Mouse (Mus musculus): ENCODE results near the gene Prkn.

Gene Prkn

DNA sequence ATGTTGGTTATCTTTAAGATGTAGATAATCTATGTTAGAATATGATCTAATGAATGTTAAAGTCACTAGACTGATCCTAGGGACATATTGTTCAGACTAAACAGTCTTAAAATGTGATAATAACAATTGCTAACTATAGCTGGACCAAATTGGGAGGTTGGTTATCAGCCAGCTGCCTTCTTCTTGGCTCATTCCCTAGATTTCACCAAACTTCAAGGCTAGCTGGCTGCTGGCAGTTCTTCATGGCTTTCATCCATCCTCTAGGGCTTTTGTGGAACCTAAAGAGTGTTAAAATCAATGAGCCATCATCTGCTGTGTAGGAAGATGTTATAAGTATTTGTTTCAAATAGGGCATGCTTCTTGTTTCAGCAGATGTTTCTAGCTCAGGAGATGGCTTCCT, 431.7 kb downstream of the Prkn start:
- peak; percentile 42 for DNase-seq (ENCODE audit: low spot score)

- no peak for DNase-seq (ENCODE audit: low spot score)
Measured at GRCm38 (mm10) chr17:11284246-11284645, 444.1 kb downstream of the Prkn start.

- no peak for DNase-seq (ENCODE audit: low spot score)
Measured at GRCm38 (mm10) chr17:11290183-11290582, 450.0 kb downstream of the Prkn start.

GRCm38 (mm10) chr17:11303116-11303515, 462.9 kb downstream of the Prkn start:
- no peak for DNase-seq (ENCODE audit: low spot score)

DNA sequence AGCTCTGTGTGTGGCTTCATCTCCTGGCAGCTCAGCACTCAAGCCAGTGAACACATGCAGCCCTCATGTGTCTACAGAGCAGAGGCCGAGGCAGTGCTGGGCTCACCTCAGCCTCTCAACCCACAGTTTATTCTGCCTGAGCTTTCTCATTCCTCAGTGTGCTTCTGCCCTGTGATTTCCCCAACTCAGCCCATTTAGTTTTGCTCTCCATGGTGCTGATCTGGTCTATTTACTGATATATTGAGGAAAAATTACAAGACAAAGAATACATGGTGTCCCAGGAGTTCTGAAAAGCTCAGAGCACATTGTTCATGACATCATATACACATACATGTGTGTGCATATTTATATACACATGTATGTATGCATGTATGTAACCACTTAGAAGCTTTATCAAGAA, 469.7 kb downstream of the Prkn start:
- DNase-seq (ENCODE audit: low spot score) = no peak

- no peak for DNase-seq (ENCODE audit: low spot score)
Measured at GRCm38 (mm10) chr17:11314163-11314562, 474.0 kb downstream of the Prkn start.

DNA sequence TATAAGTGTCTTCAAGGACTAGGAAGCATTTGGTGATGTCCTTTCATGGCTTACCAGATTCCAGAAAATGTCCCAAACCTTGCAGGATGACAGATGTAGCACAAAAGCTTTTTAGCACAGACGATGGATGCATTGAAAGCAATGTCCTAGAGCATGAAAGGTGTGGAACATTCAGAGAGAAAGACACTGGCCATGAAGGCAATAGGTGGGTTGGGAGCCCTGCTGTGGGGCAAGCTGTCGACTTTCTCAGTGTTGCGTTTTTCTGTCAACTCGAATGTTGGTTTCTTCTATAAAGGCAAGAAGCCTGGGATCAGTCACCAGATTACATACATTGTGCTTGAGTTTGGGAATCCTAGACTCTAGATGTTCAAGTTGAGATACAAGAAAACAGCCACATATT, 475.5 kb downstream of the Prkn start:
- DNase-seq (ENCODE audit: low spot score) = no peak

DNA sequence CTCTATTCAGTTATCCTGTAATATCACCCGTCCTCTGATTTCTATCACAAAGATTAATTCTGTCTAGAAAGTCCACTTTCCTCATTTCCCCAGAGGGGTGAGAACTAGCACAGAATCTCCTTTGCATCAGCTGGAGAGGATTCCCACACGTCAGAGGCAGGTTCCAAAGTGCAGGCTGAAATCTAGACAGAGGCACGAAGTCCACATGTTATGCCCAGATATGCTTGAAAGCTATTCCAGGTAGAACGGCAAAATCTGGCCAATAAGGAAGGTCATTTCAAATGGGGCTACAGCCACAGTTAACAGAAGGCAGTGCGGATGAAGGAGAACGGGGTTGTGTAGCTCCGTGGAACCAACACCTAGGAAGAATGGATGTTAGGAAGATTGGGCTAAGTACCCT, 478.8 kb downstream of the Prkn start:
- DNase-seq (ENCODE audit: low spot score) = no peak

DNA sequence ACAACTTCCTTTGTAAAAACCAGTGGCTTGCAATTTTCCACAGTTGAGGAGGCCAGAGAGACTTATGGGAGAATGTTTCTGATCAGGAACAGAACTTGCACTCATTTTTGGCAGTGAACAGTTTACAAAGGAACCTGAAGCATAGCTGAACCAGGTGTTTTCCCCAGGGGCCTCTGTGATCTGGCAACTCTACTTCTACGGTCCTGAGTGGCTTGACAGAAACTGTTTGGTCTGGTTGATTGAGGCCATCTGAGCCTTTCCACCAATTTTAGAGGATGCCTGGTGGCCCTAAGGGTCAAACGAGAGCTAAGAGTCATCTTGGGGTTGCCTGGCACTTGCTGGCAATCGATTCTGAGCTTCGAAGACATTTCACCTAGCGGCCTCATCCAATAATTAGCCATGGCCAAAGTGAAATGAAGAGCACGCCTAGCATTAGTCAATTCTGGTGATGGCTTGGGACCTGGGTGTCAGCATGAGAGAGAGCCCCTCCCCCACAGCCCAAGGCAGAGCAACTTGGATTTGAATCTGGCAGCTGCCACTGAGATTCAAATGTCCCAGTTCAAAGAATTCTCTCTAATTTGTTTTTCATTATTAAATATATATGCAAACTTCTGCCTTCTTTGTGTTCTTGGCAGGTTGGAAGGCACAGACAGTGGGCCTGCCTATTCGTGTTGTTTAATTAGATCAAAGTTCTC, 479.6 kb downstream of the Prkn start:
- DNase-seq (ENCODE audit: low spot score) = no peak

GRCm38 (mm10) chr17:11332081-11332480, 491.9 kb downstream of the Prkn start:
- no peak for DNase-seq (ENCODE audit: low spot score)

GRCm38 (mm10) chr17:11333741-11334140, 493.6 kb downstream of the Prkn start:
- DNase-seq (ENCODE audit: low spot score) = no peak

- no peak for DNase-seq (ENCODE audit: low spot score)
Measured at GRCm38 (mm10) chr17:11336156-11336555, 496.0 kb downstream of the Prkn start.

DNA sequence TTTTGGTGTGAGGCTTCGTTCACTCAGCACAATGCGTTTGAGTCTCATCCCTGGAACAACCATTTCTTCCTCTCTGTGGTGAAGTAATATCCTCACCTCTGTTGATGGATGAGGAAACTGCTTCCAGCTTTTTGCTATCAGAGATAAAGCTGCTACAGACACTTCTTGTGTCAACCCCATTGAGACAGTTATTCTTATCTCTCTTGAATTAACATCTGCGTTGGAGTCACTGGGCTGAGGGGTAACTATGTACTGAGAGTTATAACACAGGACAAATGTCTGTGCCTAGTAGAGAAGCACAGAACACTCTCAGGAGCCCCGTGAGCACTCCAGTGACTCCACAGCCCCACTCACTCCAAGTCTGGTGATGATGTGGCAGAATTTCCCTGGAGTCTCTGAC, 500.2 kb downstream of the Prkn start:
- no peak for DNase-seq (ENCODE audit: low spot score)

DNA sequence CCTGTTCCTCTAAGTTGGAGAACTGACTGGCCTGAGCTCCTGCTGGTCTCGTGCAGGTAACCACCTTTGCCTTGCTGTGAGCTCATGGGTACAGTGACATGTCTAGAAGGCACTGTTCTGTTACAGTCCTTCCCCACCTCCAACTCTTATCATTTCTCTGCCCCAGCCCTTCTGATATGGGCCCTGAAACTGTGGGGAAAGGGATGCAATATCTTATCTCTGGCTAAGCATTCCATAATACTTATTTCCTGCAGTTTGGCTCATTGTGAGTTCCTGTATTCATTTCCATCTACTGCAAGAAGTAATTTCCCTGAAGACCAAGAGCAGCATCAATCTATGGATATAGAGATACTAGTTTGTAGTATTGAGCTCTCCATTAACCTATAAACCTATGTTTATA, 506.1 kb downstream of the Prkn start:
- DNase-seq (ENCODE audit: low spot score) = no peak

DNA sequence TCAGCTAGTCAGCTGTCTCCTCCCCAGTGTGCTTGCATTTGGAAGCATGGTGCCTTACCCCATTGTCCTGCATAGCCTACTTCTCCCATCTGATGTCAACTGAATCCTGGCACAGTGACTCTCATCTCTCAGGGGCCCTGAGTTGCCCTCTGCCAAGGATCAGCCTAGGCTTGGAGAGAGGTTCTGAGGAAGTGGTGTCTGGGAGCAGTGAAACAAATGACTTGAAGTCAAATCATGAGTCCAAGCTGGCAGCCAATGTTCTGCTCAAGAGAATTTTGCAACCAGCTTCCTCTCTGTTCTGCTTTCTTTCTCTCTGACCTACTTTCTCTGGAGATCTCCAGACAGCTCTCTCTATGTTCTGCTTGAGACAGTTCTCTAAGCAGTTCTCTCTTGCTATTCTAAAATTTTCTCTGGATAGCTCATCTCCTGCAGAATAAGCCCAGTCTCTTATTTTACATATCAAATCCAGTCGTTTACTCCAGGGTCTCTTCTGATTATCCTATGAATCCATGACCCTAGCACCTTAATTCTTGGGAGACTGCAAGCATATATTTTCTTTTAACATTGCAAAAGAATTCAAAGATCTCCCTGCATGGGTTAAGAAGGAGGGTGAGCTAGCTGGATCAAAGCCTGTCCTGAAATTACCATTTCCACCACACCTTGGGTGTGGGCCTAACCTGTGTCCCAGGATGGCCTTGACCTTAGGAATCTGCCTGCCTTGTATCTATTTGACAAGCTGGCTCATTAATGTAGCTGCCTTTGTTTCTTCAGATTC, 512.8 kb downstream of the Prkn start:
- DNase-seq (ENCODE audit: low spot score) = no peak

DNA sequence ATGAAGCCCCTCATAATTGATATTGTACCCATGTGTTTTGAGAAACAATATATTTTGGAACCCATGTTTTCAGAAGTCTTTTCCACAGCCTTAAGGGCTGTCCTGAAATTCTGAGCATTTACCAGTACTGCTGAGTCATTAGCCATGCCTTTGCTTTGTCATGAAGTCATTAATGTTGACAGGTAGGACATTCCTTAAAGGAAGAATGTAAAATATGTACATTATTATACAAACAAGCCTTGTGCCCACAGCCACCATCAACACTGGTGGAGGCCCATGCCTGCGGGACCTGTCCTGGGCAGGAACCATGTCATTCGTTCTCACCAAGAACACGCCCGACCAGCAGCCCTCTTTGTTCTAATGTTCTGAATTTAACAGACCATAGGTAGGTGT, 513.4 kb downstream of the Prkn start:
- DNase-seq (ENCODE audit: low spot score) = no peak

- DNase-seq (ENCODE audit: low spot score) = no peak
Measured at GRCm38 (mm10) chr17:11354348-11354747, 514.2 kb downstream of the Prkn start.

GRCm38 (mm10) chr17:11375461-11375860, 535.3 kb downstream of the Prkn start:
- no peak for DNase-seq (ENCODE audit: low spot score)

DNA sequence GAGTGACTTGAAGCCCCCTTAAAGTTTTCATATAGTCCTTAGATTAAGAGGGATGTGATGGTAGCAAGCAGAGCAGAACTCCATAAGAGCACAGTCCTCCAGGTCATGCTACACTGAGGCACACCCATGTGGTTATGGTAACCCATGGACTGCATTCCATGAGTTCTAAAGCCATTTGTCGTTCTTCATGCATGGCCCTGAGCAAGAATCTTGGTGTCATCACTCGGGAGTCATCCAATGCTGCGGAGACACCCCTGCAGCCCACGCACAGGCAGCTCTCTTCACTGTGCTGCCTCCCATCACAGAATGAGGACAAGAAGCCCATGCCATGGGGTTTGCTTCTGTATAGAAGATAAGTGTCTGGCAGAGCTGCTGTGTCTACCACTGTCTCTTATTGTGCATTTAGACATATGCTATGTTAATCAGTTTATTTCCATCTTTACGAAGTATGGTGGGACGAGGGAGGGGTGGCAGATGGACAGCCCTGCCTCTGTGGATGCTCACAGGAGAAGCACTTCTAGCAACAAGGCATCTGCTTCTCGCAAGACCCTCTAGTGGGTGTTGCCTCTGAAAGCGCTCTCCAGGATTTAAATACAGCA, 543.3 kb downstream of the Prkn start:
- no peak for DNase-seq (ENCODE audit: low spot score)

- peak; percentile 55 for DNase-seq (ENCODE audit: low spot score)
Measured at GRCm38 (mm10) chr17:11385246-11385645, 545.1 kb downstream of the Prkn start.

DNA sequence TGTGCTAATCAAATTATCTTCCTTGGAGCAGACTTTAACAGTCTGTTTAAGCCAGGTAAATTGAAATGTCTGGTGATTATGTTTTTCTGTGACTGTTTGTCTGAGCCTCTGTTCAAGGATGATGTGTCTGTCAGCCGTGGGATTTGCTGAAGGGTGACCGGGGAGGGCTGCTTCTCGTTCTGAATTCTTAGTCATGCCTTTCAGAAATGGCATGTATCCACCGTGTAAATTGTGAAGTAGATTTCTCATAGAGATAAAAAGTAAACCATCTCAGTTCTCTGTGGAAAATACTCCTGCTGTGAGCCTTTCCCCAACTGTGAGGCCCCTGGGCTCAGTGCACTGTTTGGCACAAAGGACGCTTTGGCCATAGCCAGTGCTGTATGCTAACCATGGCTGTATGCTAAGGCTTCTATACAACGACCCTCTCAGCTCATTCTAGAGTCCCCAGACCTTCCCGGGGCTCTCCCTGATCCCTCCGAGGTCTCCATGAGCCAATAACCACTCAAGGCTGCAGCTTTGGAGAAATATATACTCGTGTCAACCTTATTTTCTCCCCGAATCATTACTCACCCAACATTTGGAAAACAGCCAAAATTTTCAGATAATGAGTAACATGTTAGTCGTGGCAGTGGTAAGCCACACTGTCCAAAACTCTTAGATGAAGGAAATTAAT, 552.6 kb downstream of the Prkn start:
- no peak for DNase-seq (ENCODE audit: low spot score)

GRCm38 (mm10) chr17:11394607-11395006, 554.4 kb downstream of the Prkn start:
- DNase-seq (ENCODE audit: low spot score) = no peak

- DNase-seq (ENCODE audit: low spot score) = no peak
Measured at GRCm38 (mm10) chr17:11397678-11398077, 557.5 kb downstream of the Prkn start.
